Mouse (Mus musculus) embryonic stem cell, embryonic (primary cell): ENCODE measurements at regions not wholly inside any gene's neighbourhood (a gene's known extent, or its start where the extent isn't known, plus 50 kb on each side); places are given as distances from the start of the nearest gene placed in this dataset.

Experiments used
- CTCF ChIA-PET, 4 experiments: fragments of 300-600 bp in 2 of 4; fragments of 350-600 bp in 2 of 4; sonication (Branson Sonifier 250); formaldehyde crosslinking; loops; one replicate each; lab custom pipeline; 2022; ENCODE audit warnings: inconsistent platforms in 2 of 4; lab: Charles Lee
- POLR2A ChIA-PET, 4 experiments: fragments of 300-600 bp in 2 of 4; fragments of 350-600 bp in 2 of 4; sonication (Branson Sonifier 250); formaldehyde crosslinking; loops; one replicate each; lab custom pipeline; 2022; ENCODE audit warnings: antibody characterized with exemption in 4 of 4, inconsistent platforms in 1 of 4; lab: Charles Lee

- POLR2A ChIA-PET: no interaction called here
- CTCF ChIA-PET: no interaction called here
Measured at GRCm38 (mm10) chr2:117924877-117925276, 186.8 kb upstream of the Thbs1 start.

DNA sequence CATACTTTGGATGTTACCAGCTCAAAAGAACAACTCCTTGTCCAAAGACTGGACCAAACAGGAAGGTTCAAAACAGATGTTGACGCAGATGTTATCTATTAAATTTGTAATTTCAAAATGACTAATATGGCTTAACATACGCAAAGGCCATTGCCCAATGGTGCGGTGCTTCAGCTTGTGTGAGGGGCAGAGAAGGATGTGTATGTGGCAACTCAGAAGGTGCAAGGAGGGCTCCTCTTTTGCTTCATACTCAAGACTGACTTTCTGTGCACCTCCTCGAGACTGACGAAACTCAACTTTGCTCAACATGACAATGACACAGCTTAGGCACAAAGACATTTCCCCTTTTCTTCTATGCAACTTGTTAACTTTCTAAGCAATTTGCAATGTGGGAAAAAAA lies 186.3 kb upstream of the Thbs1 start:
- ChIA-PET POLR2A (no interaction called here), CTCF (no interaction called here)

GRCm38 (mm10) chr2:117928062-117928461 lies 183.6 kb upstream of the Thbs1 start:
- POLR2A ChIA-PET: no interaction called here
- CTCF ChIA-PET: interaction anchor here in 1 of 4 experiments (2.1 kb wide), 1 partner anchor 15 kb away, joined by 4 read pairs; no protein-coding TSS in a partner anchor

GRCm38 (mm10) chr2:117929586-117929985 lies 182.1 kb upstream of the Thbs1 start:
- ChIA-PET CTCF (interaction anchor here in 1 of 4 experiments (0.6 kb wide), 1 partner anchor 231 kb away, joined by 21 read pairs; no protein-coding TSS in a partner anchor), POLR2A (no interaction called here)

GRCm38 (mm10) chr2:117930895-117931537 lies 180.7 kb upstream of the Thbs1 start:
- ChIA-PET POLR2A (no interaction called here), CTCF (no interaction called here)

DNA sequence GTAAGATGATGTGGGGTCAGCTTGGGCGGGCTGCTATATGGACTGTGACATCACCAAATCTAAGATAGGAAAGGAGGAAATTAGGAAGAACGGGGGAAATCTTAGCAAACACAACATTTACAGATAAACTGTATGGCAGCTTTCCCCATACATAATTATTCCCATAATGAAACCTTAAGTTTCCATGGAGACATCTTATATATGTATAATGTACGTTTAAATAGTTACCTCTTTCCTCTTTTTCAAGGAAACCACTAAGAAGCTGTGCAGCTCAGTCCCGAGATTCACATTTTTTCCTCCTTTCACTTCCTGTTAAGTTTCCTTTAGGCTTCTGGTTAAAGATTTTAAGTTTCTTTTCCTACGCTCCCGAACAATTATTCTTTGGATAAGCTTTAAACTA lies 175.1 kb upstream of the Thbs1 start:
- CTCF ChIA-PET: interaction anchor here in 2 of 4 experiments (0.5 to 1.0 kb wide), 2 partner anchors 14 to 24 kb away, joined by 4 read pairs; no protein-coding TSS in a partner anchor
- POLR2A ChIA-PET: no interaction called here

GRCm38 (mm10) chr2:117938283-117939049 lies 173.2 kb upstream of the Thbs1 start:
- ChIA-PET CTCF (no interaction called here), POLR2A (no interaction called here)

DNA sequence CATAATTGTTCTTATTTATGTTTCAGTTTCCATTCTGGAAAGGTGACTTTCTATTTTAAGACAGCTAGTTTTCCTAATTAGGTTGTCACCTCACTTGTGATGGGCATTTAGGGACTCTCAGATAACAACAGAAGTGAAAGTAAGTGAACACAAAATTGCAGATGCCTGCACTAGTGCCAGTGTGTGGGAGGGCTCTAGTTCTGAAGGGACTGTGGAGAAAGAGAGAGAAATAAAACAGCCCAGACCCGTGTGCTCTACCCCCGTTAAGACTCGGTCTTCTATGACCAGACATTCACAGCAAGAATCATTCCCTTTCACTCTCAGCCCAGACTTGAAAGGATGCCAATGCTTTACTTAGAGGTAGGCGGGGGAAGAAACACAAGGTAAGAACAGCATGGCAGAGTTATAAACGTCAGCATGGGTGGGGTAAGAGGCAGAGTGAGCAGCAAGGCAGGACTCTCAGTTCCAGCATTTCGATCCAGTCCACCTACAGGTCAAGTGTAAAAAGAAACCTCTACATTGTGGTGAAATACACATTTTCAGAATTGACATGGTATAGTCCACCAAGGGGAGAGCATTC lies 170.1 kb upstream of the Thbs1 start:
- ChIA-PET CTCF (no interaction called here), POLR2A (no interaction called here)

DNA sequence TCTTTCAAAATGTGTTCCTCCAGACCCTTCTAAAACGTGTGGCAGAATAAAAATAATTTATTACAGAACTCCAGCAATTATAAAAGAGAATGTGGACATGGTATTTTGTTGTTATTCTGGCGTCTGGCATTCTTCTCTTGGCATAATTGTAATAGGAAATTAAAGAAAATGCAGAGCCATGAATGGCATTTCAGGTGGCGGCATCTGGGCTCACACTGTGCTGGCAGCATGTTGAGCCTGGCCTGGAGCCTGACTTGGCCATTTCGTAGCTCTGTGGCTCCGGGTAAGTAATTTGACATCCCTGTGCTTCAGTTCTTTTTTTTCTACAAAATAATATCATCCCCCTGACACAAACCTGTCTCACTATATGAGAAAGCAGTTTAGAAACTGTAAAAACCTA lies 168.0 kb upstream of the Thbs1 start:
- CTCF ChIA-PET: interaction anchor here in 1 of 4 experiments (0.6 kb wide), 1 partner anchor 135 kb away, joined by 5 read pairs; no protein-coding TSS in a partner anchor
- POLR2A ChIA-PET: no interaction called here

GRCm38 (mm10) chr2:117944325-117944724 lies 167.4 kb upstream of the Thbs1 start:
- CTCF ChIA-PET: no interaction called here
- POLR2A ChIA-PET: no interaction called here

- ChIA-PET CTCF (no interaction called here), POLR2A (no interaction called here)
Measured at GRCm38 (mm10) chr2:117944942-117945341, 166.7 kb upstream of the Thbs1 start.

- ChIA-PET CTCF (interaction anchor here in 1 of 4 experiments (0.7 kb wide), 1 partner anchor 15 kb away, joined by 4 read pairs; no protein-coding TSS in a partner anchor), POLR2A (no interaction called here)
Measured at GRCm38 (mm10) chr2:117950431-117951336, 161.0 kb upstream of the Thbs1 start.

GRCm38 (mm10) chr2:117951337-117951718 lies 160.3 kb upstream of the Thbs1 start:
- POLR2A ChIA-PET: no interaction called here
- CTCF ChIA-PET: no interaction called here

GRCm38 (mm10) chr2:117958737-117959136 lies 152.9 kb upstream of the Thbs1 start:
- CTCF ChIA-PET: no interaction called here
- POLR2A ChIA-PET: no interaction called here

GRCm38 (mm10) chr2:117959440-117959839 lies 152.2 kb upstream of the Thbs1 start:
- ChIA-PET POLR2A (no interaction called here), CTCF (no interaction called here)

- CTCF ChIA-PET: no interaction called here
- POLR2A ChIA-PET: no interaction called here
Measured at GRCm38 (mm10) chr2:117962531-117962930, 149.1 kb upstream of the Thbs1 start.

DNA sequence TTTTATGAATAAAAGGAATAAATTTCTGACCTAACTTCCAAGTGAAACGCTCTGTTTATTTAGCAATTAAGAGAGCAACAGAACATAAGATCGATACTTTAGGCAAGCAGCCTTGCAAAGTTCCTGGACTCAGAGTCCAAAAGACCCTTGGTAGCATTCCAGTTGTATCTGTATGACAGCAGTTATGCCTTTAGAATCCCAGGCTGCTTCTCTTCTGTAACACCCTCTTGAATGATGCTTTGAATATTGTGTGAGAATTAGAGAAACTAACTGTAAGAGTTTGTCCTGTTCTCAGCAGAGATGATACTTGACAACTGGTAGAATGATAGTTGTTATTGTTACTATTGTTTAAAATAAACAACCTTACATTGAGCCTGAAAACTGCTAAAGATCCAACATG lies 148.2 kb upstream of the Thbs1 start:
- ChIA-PET POLR2A (no interaction called here), CTCF (no interaction called here)

GRCm38 (mm10) chr2:117965758-117966157 lies 145.9 kb upstream of the Thbs1 start:
- ChIA-PET POLR2A (no interaction called here), CTCF (no interaction called here)

- ChIA-PET POLR2A (no interaction called here), CTCF (no interaction called here)
Measured at GRCm38 (mm10) chr2:117968731-117969130, 142.9 kb upstream of the Thbs1 start.
